Mouse (Mus musculus) spleen, postnatal 14 days (tissue): Measurements from ENCODE around the gene Tenm3.

Source experiments
- DNase-seq, 2 experiments: peaks; one replicate each; pipeline ENCODE4 v3.0.0; 2021 to 2022; ENCODE audit warnings: low spot score in 2 of 2

Gene Tenm3

DNA sequence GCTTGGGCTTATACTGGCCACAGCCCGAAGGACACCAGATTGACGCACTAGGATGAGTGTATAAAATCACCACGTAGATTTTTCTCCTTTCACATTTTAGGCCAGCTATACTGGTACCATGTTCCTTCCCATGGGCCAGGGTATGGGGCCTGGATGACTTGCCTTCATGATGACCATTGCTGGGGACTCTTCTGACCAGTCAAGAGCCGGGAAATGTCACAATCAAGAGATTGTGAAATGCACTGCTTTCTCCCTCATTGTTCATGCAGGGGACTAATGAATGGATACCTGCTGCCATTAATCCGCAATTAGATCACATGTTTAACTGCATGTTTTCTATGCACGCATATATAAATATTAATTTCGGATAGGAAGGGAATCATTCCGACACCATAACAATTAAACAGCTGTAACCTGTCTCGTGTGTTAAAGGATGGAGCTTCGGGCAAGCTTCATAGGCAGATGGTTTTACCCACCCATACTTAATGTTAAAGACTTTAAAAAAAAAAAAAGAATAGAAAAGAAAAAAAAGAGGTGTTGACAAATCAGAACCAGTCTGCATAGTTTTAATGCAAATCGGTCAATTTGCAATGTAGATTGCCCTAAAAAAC lies 521.0 kb downstream of the Tenm3 start:
- no peak for DNase-seq

DNA sequence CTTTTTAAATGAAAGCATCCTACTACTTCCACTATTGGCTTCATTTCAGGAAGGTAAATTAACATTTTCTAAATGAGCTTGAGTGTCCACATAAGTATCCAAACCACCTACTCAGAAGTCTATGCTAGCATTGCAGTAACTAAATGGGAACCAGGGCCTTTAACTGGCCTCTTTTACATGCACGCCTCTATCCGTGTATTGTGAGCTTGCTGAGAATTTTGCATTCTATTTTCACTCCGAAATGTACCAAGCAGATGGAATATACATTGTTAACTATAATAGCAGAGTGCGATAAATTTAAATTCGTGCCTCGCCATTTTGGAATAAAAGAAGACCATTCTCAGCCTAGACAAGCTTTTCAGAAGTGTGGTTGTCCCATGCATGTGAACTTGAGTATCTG lies 521.5 kb downstream of the Tenm3 start:
- DNase-seq: no peak

DNA sequence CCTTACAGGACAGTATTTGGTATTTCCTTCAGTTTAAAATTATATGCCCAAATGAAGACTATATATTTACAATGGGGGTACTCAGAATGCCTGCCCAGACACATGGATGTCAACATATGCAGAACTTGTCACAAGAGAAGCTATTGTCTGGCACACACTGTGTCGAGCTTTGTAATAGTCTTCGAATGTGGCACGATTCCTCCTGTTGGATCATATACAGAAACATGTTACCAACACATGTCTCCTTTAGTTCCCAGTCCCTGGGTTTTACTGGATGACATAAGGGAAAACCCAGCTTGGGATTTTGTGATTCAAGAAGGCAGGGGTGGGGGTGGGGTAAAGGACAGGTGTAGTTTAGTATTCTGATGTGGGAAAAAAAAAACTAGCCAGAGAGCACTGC lies 524.1 kb downstream of the Tenm3 start:
- no peak for DNase-seq

DNA sequence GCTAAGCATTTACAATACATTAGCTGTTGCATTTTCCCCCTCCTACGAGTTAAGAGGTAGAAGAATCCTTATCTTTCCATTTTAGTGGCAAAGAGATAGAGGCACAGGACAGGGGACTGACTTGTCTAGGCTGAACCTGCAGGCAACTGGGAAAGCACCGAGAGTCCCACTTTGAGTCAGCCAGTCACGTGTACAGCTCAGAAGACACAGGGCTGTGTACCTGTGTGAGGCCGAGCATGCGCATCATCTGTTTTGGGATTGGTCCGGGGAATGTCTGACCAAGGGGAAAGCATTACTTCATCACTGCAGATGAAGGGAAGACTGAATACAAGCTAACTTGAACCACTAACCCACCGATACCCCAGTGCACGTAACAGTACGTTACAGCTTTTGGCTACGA lies 526.3 kb downstream of the Tenm3 start:
- DNase-seq: no peak

DNA sequence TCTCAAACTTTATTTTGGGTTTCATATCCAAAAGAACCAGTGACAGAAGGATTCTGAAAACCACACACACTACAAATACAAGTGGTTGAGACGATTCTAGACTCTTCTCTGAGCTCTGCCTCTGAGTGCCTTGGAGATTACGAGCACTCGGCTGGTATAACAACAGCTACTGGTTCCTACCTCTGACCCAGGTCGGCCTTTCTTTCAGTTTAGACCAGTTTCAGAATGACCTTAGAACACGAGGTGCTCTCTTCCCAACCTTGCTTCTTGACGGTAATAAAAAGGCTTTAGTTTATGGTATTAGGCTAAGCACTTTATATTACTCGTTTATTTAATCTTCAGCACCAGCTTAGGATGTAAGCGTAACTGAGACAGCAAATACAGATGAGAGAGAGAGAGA lies 528.1 kb downstream of the Tenm3 start:
- DNase-seq: no peak

DNA sequence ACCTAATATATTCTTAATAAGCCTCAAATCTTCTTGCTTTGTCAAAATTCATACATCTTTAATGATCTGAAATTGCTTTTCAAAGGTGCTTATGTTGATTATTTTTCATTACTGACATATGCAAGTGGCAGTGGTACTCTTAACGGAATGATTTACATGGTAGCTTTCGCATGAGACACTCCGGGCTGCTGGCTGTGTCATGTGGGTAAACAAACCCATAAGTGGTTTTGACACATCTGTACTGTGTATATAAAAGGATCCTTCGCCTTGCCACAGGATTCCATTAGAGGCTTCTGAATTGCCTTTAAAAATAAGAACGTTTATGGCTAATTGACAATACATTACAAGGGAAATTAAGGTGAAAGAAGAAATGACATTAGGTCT lies 529.8 kb downstream of the Tenm3 start:
- no peak for DNase-seq

DNA sequence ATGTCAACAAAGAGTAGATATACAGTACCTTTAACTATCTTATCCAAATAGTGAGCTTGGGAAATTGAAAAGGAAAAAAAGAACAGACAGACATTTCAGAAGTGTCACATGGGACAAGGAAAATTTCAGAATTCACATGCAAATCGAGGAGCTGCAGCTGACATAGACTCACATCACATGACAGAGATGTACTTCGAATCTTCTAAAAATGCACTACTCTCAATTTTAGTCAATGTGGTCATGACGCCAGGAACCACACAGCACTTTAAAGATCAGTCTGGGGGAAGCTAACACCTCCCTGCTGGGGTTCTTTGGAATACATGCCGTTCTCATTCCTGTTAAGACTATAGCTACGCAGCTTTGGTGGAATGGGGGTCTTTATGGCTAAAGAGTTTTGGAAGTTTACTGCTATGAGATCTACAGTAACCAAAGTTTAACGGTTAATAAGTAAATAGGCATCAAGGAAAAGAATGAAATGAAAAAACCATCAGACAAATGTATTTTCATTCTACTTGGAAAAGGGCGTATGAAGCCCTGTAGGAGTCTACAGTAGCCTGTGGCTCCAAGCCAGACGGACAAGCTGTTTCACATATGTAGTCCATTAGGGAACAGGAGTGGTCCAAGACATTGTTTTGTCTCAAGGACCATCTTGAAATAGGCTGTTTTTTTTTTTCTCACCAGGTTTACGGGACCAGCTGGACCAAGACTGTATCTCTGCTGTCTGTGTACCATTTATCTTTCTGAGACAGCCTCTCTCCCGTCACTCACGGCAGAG lies 530.4 kb downstream of the Tenm3 start:
- DNase-seq: no peak

DNA sequence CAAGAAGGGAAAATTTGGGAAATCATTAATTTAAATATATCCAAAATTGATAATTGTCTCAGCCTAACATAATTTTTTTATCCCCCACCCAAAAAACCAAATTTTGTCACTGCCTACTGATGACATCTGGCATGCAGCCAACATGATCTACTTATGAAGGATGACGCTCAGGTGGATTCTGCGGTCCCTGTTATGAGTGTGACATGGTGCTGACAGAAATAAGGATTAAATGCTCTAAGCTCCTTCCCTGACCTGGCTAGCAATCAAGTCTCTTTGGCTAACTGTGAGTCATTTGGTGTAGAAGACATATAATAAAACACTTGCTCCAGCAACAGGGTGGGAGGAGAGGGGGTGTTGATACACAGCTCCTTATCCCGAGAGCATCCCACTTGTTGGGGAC lies 532.0 kb downstream of the Tenm3 start:
- DNase-seq: no peak

DNA sequence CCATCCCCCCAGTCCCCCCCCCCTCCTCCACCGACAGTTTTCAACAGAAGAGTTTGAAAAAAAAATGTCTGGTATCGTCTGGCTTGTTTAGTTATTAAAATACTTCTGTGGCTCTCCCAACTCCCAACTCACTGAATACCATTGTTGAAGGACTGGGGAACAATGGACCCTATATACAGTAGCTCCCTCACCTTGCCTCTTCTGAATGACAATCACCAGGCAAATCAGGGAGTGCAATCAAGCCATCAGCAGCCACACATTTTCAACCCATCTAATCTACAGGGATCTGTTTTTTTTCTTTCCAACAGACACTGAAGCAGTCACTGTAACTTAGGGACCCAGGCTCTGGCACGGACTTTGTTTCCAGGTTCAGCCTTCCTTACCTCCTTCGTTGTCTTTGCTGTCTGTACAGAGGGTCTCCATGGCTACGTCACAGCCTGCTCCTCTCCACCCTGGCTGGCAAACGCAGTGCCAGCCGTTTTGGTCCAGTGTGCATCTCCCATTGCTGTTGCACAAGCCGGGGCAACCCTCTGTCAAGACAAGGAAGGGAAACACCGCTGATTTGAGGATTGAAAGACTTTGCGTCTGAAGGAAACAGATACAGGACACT lies 533.4 kb downstream of the Tenm3 start:
- no peak for DNase-seq

DNA sequence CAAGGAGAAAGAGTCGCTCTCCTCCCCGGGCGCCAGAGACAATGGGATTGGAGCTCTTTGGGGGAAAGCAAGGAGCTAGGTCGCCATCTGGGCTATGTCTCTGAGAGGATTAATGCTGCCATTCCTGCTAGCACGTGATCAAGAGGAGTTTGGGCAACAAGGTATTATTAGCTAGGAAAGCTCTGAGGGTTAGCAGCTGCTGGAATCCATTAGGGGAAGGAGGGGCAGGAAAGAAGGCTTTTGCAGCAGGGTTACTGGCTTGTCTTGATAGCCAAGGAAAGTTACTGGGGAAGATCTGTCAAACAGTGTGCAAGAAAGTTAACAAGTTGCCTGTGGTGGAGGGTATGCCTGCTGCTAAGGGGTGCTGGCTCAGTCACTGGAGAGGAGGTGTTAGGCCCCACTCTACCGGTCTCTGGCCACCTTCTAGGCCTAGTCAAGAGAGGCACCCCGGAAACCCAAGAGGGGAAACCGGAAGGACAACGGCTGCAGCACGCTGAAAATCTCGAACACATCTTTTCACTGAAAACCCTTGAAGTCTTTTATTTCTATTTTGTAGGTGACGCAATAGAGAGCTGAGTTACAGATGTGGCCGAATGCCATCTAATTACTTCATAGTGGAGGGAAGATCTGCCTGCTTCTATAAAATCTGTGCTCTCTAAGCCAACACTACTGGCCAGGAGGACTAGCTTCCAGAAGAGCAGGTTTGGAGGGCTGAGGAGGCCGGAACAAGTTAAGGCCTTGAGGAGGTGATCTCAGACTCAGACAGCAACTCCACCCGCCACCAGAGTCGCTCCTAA lies 534.4 kb downstream of the Tenm3 start:
- no peak for DNase-seq

DNA sequence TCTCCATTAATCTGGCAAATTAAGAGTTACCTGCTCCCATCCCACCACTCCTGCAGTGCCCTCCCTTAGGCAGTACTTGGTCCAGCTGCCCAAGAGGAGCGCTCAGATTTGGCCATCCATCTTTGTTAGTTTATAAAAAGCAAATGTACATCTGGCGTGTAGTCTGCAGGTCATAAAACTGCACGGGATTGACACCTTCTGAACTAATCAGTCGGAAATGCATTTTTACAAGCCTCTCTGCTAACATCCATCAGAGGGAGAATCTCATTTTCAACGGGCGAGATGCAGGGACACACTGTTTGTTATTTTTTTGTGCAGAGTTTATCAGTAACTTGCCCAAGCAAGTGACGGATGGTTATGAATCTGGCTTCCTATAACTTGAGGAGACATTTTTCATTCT lies 539.5 kb downstream of the Tenm3 start:
- DNase-seq: no peak

DNA sequence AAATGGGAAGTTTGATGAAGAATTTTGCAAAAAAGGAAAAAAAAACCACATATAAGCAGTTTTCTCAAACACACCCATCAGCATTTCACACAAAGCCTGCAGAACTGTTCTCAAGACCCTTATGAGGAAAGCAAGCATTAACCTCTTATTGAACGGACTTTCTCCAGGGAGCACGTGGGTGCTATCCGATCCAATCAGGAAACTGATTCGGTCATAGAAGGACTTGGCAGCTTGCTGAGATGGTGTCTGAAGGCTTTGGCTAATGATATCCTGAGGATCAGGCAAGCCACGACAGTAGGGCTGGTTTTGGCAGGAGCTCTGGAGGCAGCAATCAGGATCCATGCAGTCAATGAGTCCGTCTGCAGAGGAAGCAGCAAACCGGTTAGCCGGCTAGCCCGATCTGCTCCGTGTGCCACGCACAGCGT lies 543.1 kb downstream of the Tenm3 start:
- DNase-seq: no peak

DNA sequence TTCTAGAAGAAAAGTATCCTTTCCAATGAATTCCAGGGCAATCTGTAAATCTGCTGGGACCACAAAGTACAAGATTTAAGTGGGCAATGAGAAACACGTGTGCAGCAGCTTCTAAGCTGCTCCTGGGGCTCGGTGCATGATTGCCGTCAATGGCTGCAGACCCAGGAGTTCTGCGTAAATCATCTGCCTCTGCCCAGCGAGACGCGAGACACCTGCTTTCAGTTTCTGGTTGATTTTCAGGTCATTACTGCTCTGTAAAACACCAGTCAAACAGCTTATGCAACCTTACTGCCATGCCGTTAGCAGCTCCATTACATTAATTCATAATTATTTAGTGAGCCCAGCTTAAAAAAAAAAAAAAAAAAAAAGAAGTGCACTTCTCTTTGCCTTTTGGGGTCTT lies 543.7 kb downstream of the Tenm3 start:
- DNase-seq: no peak

DNA sequence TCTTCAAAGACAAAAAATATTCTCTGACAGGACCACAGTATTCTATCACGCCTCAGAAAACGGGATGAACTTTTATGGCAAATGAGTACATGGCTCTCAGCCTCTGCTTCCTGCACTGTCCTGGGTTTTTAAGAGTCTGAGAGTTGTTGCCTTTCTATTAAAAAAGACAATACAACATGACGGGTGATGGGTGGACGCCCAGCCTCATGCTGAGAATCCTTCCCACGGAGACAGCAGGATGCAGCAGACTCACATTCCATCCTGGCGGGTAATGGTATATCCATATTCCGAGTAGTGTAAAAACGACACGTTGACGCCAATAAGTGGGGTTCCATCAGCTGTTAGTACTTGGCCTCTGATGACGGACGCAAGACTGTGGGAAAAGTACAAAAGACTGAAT lies 544.4 kb downstream of the Tenm3 start:
- no peak for DNase-seq

DNA sequence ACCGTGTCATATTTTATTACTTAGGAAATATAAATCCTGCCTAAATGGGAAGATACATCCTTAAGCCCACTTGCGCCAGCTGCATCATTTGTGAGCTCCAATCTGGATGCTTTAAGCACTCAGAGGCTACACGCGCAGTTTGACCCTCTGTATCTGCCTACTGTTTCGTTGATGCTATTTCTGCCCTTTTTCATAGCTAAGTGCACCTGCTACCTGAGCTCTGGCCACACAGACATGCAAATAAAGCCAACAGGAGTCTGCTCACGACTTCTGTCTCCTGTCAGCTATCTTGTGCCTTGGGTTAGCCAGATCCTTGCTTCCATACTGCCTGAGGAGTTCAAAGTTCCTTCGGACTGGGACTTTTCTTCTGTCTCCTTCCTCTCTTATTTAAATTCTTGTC lies 547.4 kb downstream of the Tenm3 start:
- DNase-seq: no peak

DNA sequence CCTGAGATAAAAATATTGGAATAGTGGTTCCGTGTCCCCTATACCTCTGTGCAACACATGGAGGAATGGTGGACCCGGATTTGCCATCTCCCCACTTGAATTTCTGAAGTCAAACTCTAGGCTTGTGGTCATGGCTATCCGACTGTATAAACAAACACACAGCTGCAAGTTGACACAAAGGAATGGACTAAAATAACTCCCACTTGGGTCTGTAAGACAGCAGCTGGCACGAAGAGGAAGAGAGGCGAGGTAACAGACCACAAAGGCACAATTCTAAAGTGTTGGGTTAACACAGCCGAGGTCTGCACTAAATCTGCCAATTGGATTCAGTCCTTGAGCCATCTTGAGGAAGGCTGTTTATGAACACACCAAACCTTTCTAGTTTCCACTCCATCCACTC lies 548.2 kb downstream of the Tenm3 start:
- no peak for DNase-seq

DNA sequence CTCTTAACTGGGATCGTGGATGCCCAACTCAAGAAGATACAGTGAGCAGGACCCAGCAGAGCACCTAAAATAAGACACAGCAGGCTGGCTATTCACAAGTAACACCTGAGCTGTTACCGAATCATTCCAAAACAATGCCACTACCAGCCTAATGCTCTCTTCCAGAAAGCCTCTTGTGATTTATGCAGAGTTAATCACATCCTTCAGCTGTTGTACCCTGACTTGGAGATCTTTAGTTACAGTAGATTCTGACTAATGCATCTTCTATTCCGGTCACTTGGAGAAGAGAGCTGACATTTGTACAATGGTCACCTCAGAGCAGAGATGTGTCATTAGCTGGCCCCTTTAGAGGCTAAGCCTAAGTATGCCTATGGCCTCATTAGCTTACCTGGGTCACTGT lies 550.0 kb downstream of the Tenm3 start:
- DNase-seq: no peak

DNA sequence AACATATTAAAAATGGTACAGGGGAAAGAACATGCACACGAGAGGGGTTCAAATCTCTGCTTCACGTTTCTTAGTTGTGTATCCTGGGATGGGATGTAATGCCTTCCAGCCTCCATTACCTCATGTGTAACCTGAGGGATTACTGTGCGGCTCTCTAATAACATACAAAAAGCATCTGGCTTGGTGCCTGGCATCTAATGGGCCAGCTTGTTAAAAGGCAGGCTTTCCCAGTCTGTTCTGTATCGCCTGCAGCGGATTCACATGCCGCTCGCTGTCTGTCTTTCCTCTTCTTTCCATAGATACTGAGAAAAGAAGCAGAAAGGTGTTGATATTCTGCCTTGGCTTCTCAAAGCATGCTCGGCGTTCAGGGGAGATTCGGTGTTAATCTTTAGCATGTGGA lies 558.3 kb downstream of the Tenm3 start:
- DNase-seq: no peak

DNA sequence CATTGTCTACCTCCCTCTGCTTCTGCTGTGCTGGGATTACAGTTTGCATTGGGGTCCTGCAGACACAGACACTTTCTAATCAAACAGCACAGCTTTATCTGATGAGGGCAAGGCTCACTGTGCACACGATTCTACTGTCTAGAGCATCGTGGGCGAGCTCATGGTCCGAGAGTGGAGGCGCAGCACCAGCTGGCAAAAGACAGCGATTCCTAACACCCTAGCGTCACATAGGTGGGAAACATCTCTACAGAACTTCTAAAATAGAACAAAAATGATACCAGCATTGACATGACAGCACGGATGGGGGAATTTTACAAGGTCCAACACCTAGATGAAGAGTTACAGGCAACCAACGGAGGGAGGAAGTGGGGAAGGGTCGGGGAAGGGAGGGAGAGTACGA lies 561.9 kb downstream of the Tenm3 start:
- no peak for DNase-seq

DNA sequence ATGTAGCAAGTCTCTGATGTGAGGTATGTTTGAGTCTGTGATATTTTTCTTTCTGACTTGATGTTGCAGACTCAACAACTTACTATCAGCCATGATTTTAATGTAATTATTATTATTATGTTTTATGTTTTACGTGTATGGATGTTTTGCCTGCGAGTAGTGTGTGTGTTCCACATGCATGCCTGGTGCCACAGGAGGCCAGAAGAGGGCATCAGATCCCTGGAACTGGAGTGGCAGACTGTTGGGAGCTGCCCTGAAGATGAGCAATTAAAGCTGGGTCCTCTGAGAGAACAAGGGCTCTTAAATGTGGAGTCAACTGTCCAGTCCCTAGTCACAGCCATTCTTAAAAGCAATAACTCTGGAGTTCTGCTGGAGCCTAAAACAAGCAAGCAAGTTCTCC lies 564.4 kb downstream of the Tenm3 start:
- no peak for DNase-seq

DNA sequence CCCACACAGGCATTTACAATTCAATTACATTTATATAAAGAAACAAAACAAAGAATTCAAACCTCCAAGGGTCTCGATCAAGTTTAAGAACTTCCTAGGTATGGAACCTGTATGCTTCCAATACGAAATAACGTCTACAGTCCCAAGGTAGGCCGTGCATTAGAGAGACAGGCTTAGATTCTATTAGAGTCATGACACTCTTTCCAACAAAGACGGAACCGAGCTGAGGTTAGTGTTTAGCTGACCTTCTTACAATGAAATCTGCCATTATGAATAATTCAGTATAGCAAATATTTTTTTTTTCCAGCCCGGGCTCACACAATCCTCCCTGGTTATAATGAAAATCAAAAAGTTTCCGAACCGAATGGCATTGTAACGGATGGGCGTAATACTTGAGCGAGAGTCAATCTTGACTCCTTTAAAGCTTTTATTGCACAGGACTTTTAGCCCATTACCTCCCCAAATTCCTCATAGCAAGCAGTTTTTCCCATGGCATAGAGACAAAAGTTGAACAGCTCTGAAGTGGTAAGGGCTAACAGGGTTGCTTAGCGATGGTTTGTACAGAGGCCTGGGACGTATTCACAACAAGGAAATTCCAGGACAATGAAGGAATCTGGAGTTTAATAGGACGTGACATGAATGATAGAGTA lies 565.6 kb downstream of the Tenm3 start:
- no peak for DNase-seq

DNA sequence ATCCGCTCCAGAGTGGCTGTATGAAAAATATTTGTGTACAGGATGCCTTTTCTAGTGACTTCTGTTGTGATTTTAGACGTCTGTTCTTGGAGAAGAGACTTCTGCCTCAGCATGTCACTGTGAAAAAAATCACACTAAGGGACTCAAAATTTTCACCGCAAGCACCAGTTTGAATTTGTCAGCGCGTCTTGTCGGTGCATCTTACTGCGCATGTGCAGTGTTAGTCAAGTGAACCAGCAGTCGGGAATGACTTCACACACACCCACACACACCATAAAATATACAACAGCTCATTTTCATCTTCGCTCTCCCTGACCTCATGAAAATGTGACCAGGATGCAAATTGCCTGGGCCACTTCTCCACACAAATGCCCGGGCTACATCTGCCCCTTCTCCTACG lies 568.7 kb downstream of the Tenm3 start:
- DNase-seq: no peak
